Mouse (Mus musculus) neural tube, embryonic 14.5 days (tissue): Measurements from ENCODE around the gene Sptbn2. TPM values are rescaled to one million over a fixed set of nuclear protein-coding genes. Genes with fewer than 3 reads are reported as not detected.

Experiments
- ATAC-seq: fragments of 200-750 bp; cut with Nextera tagmentation; 2 replicates; pipeline ENCODE4 v1.8.0; 2017; ENCODE audit warnings: low read depth, mild to moderate bottlenecking, moderate TSS enrichment, moderate library complexity
- H3K27ac ChIP-seq: fragments of 300-500 bp; sonication (generic); 2 replicates; pipeline ENCODE4 v1.5.1; 2014; ENCODE audit warnings: low read depth, mild to moderate bottlenecking, control low read depth, low read length, moderate library complexity, mixed read lengths
- H3K27me3 ChIP-seq: fragments of 300-500 bp; sonication (generic); 2 replicates; pipeline ENCODE4 v1.6.1; 2014; ENCODE audit warnings: low read length; ENCODE audit not compliant: control insufficient read depth, insufficient read depth
- H3K36me3 ChIP-seq: fragments of 300-500 bp; sonication (generic); 2 replicates; pipeline ENCODE4 v1.6.1; 2014; ENCODE audit warnings: low read length, mixed read lengths; ENCODE audit not compliant: control insufficient read depth, insufficient read depth
- H3K4me1 ChIP-seq: fragments of 300-500 bp; sonication (generic); 2 replicates; pipeline ENCODE4 v1.6.1; 2014; ENCODE audit warnings: low read length; ENCODE audit not compliant: control insufficient read depth, insufficient read depth
- H3K4me2 ChIP-seq: fragments of 300-500 bp; sonication (generic); 2 replicates; pipeline ENCODE4 v1.6.1; 2014; ENCODE audit warnings: mild to moderate bottlenecking, low read depth, low read length, control low read depth
- H3K4me3 ChIP-seq: fragments of 300-500 bp; sonication (generic); 2 replicates; pipeline ENCODE4 v1.5.1; 2014; ENCODE audit warnings: low read depth, low read length, control low read depth, mixed read lengths
- H3K9ac ChIP-seq: fragments of 300-500 bp; sonication (generic); replicated peaks from 2 replicates; pipeline ENCODE4 v1.6.1; 2014; ENCODE audit warnings: low read depth, mild to moderate bottlenecking, control low read depth, low read length, mixed read lengths
- H3K9me3 ChIP-seq: fragments of 300-500 bp; sonication (generic); 2 replicates; pipeline ENCODE4 v1.6.1; 2016; ENCODE audit warnings: low read length; ENCODE audit not compliant: control insufficient read depth
- WGBS: fragments of 180-500 bp; shearing (Covaris S2); extraction: QIAGEN DNeasy Blood & Tissue Kit; methylation state at CpG from one replicate; pipeline ENCODE4 v1.1.7; 2014; 5-methylcytosine and 5-hydroxymethylcytosine counted together
- polyA plus RNA-seq: library from polyadenylated mRNA; unstranded; fragments of >200 nt; fragmentation: Nextera tagmentation; extraction: Ambion mirVana; gene quantifications from 2 replicates; pipeline ENCODE4 v1.2.1, GENCODE M21; 2014

The Sptbn2 gene
- 34.7 and 44.2 TPM in 2 replicates for polyA plus RNA-seq

GRCm38 (mm10) chr19:4711098-4711600 is at the start of gene Sptbn2:
TSS of gene Sptbn2 (plus strand) at chr19:4711167.
- ATAC-seq: 0 out of 2 replicates have a peak, but pooled peaks have one; percentile 36
- 4% methylated on average over 13 of the region's 13 CpGs for WGBS

DNA sequence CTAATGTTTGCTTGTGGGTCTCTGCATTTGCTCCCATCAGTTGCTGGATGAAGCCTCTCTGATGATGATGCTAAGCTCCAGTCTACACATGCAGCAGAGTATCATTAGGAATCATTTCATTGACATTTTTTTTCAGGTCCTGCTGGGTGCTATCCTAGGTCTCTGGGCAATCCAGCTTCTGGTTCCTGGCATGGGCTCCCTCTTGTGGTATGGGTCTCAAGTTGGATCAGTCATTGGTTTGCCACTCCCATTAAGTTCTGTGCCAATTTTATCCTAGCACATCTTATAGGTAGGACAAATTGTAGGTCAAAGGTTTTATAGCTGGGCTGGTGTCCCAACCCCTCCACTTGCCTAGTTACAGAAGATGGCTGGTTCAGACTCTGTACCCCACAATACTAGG is 44.2 kb upstream of the Sptbn2 start:
- Histone ChIP-seq H3K9ac (no peak overlapping the region), H3K27ac (no peak overlapping the region), H3K36me3 (no peaks in the 10 kb centered on the region), H3K27me3 (no peaks in the 10 kb centered on the region), H3K9me3 (no peaks in the 10 kb centered on the region), H3K4me3 (no peak overlapping the region), H3K4me1 (no peaks in the 10 kb centered on the region), H3K4me2 (no peak overlapping the region)
- ATAC-seq: no peak

More at GRCm38 (mm10) chr19:4711098-4711600, at the start of gene Sptbn2:
- no peaks in the 10 kb centered on the region for H3K36me3 ChIP-seq
- peak within 1 kb of the TSS; percentile 82 for H3K4me3 ChIP-seq
- H3K9me3 ChIP-seq: no peaks in the 10 kb centered on the region
- peak within 1 kb of the TSS; percentile 97 for H3K9ac ChIP-seq
- H3K27me3 ChIP-seq: no peaks in the 10 kb centered on the region
- peak within 1 kb of the TSS; percentile 94 for H3K27ac ChIP-seq
- H3K4me2 ChIP-seq: peak within 1 kb of the TSS; percentile 73
- H3K4me1 ChIP-seq: peaks cover 14% of the 10 kb centered on the region; the same call in 1 of the 2 replicates

GRCm38 (mm10) chr19:4670776-4671175 is 40.2 kb upstream of the Sptbn2 start:
- ATAC-seq: no peak
- 84% methylated on average over 4 of the region's 4 CpGs for WGBS
- no peaks in the 10 kb centered on the region for H3K27me3 ChIP-seq

DNA sequence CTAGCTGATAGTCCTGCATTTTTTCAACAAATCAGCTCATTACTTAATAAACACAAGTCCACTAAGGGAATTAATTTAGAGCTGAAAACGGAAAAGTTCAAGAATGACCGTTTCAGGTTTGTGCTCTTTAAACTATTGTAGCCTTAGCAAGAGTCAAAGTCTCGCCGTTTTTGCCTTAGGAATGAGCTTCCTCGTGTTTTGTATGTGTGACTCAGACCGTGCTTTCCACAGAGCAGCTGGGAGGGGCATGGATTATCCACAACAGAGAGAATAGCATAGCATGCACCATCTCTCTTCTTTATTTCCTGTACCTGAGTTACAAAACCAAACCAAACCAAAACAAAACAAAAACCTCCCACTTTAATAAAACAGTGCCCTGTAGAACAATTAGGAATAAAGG is 38.6 kb upstream of the Sptbn2 start:
- WGBS: 44% methylated on average over 6 of the region's 6 CpGs
- no peak overlapping the region for H3K4me2 ChIP-seq
- no peak overlapping the region for H3K4me3 ChIP-seq

More at GRCm38 (mm10) chr19:4670776-4671175, 40.2 kb upstream of the Sptbn2 start:
- no peaks in the 10 kb centered on the region for H3K4me1 ChIP-seq
- H3K4me3 ChIP-seq: no peak overlapping the region
- H3K36me3 ChIP-seq: no peaks in the 10 kb centered on the region
- no peak overlapping the region for H3K4me2 ChIP-seq
- H3K9me3 ChIP-seq: no peaks in the 10 kb centered on the region
- no peak overlapping the region for H3K27ac ChIP-seq
- H3K9ac ChIP-seq: no peak overlapping the region

DNA sequence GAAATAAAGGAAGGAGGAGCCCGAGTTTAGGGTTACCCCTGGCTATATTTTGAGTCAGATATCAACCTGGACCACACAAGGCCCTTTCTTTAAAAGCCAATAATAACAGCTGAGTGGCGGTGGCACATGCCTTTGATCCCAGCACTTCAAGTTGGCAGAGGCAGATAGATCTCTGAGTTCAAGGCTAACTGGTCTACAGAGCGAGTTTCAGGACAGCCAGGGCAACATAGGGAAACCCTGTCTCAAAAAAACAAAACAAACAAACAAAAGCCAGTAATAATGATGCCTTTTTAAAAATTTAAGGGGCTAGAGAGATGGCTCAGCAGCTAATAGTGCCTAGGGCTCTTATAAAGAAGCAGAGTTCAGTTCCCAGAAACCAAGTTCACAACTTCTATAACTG is 16.6 kb upstream of the Sptbn2 start:
- Histone ChIP-seq H3K27ac (no peak overlapping the region), H3K4me2 (no peak overlapping the region), H3K4me3 (no peak overlapping the region), H3K27me3 (no peaks in the 10 kb centered on the region), H3K36me3 (no peaks in the 10 kb centered on the region), H3K9me3 (no peaks in the 10 kb centered on the region), H3K9ac (no peak overlapping the region), H3K4me1 (peaks cover 7% of the 10 kb centered on the region)
- WGBS: 74% methylated on average over 3 of the region's 3 CpGs
- ATAC-seq: no peak

More for the DNA sequence above, 38.6 kb upstream of the Sptbn2 start:
- no peak for ATAC-seq
- Histone ChIP-seq H3K27ac (no peak overlapping the region), H3K4me1 (no peaks in the 10 kb centered on the region), H3K27me3 (no peaks in the 10 kb centered on the region), H3K9me3 (no peaks in the 10 kb centered on the region), H3K36me3 (no peaks in the 10 kb centered on the region), H3K9ac (no peak overlapping the region)

DNA sequence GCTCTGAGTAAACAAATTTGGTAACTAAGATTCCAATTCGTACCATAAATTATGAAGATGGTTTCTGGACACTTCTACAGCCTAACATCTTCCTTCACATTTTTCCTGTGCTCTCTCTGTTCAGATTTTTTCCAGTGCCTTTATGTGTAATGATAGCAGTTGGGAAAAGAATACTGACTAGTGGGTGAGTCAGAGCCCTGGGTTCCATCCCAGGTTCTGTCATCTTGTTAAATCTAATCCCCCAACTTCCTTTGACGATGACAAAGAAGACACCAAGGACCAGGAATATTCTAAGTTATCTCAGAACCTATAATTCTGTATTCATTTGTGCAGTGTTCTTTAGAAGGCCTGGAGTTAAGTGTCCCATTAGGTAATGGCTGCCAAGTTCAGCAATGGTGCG is 13.8 kb upstream of the Sptbn2 start:
- H3K9ac ChIP-seq: no peak overlapping the region
- H3K4me1 ChIP-seq: peaks cover 7% of the 10 kb centered on the region
- ATAC-seq: no peak
- WGBS: 93% methylated on average over 3 of the region's 3 CpGs
- no peak overlapping the region for H3K4me3 ChIP-seq
- H3K9me3 ChIP-seq: no peaks in the 10 kb centered on the region
- 0 out of 2 replicates have a peak, but pooled peaks cover 5% of the 10 kb centered on the region for H3K27me3 ChIP-seq
- H3K4me2 ChIP-seq: no peak overlapping the region
- H3K27ac ChIP-seq: no peak overlapping the region
- no peaks in the 10 kb centered on the region for H3K36me3 ChIP-seq

- Histone ChIP-seq H3K27ac (peak overlapping the region; percentile 82), H3K4me3 (peak overlapping the region; percentile 61), H3K9me3 (no peaks in the 10 kb centered on the region), H3K27me3 (0 out of 2 replicates have a peak, but pooled peaks cover 5% of the 10 kb centered on the region), H3K36me3 (no peaks in the 10 kb centered on the region), H3K4me2 (peak overlapping the region; percentile 67), H3K4me1 (peaks cover 7% of the 10 kb centered on the region), H3K9ac (peak overlapping the region; percentile 75)
- WGBS: 76% methylated on average over 9 of the region's 9 CpGs
- peak; percentile 54 for ATAC-seq
Observed at GRCm38 (mm10) chr19:4697721-4698120, 13.2 kb upstream of the Sptbn2 start.

GRCm38 (mm10) chr19:4698205-4698677 is 12.7 kb upstream of the Sptbn2 start, which contains the start of gene Gm960:
TSS of gene Gm960 (minus strand) at chr19:4698668.
- ATAC-seq: peak; percentile 88
- under 1% methylated on average over 40 of the region's 40 CpGs for WGBS
- Histone ChIP-seq H3K36me3 (no peaks in the 10 kb centered on the region), H3K4me1 (peaks cover 7% of the 10 kb centered on the region), H3K4me3 (peak within 1 kb of the TSS; percentile 61), H3K4me2 (peak within 1 kb of the TSS; percentile 67), H3K27ac (peak within 1 kb of the TSS; percentile 82), H3K9ac (peak within 1 kb of the TSS; percentile 75), H3K27me3 (0 out of 2 replicates have a peak, but pooled peaks cover 5% of the 10 kb centered on the region), H3K9me3 (no peaks in the 10 kb centered on the region)

- Histone ChIP-seq H3K9ac (no peak overlapping the region), H3K4me2 (peak overlapping the region; percentile 67), H3K4me3 (no peak overlapping the region), H3K4me1 (peaks cover 7% of the 10 kb centered on the region), H3K36me3 (no peaks in the 10 kb centered on the region), H3K27ac (peak overlapping the region; percentile 82; the same call in 1 of the 2 replicates), H3K27me3 (0 out of 2 replicates have a peak, but pooled peaks cover 5% of the 10 kb centered on the region), H3K9me3 (no peaks in the 10 kb centered on the region)
- WGBS: 34% methylated on average over 8 of the region's 8 CpGs
- ATAC-seq: no peak
Observed at GRCm38 (mm10) chr19:4698856-4699255, 12.1 kb upstream of the Sptbn2 start.
